Mouse (Mus musculus): ENCODE data around the gene Tmem258. TPM values are rescaled to one million over a fixed set of nuclear protein-coding genes. Genes with fewer than 3 reads are reported as not detected.

Gene Tmem258
- polyA plus RNA-seq, 1 experiment from 2014 or later = 361 TPM

DNA sequence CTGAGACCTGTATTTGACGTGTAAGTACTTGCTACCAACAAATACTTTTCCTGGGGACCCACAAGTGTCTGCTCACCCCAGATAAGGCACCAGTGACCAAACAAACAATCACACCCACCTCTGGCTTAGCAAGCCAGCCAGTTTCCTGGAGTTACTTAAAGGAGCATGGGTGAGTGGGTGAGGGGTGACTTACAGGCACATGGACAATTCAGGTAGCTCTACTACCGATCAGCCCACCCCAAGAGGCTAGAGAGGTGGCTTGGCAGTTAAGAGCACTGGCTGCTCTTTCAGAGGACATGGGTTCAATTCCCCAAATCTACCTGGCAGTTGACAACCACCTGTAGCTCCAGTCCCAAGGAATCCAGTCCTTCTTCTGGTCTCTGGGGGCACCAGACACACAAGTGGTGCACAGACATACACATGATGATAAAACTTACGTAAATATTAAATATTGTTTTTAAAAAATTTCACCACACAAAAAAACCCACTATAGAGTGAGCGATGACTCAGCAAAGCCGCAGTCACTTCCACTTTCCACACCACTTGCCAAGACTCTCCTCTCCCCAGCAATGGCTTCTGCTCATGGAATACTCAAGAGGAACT, 30.6 kb upstream of the Tmem258 start:
- Histone ChIP-seq H3K27me3 (ENCODE audit: low read depth, poor library complexity, severe bottlenecking) (no peaks in the 10 kb centered on the region), H3K27ac (replicated peaks) (peak overlapping the region; percentile 49; the same call in 1 of the 2 replicates), H3K9me3 (replicated peaks) (peaks cover 4% of the 10 kb centered on the region; the same call in 1 of the 2 replicates), H3K4me3 (no peak overlapping the region), H3K36me3 (no peaks in the 10 kb centered on the region), H3K4me1 (peaks cover 9% of the 10 kb centered on the region)
- WGBS = 88% methylated on average over 5 of the region's 5 CpGs
- DNase-seq (ENCODE audit: low spot score) = no peak

DNA sequence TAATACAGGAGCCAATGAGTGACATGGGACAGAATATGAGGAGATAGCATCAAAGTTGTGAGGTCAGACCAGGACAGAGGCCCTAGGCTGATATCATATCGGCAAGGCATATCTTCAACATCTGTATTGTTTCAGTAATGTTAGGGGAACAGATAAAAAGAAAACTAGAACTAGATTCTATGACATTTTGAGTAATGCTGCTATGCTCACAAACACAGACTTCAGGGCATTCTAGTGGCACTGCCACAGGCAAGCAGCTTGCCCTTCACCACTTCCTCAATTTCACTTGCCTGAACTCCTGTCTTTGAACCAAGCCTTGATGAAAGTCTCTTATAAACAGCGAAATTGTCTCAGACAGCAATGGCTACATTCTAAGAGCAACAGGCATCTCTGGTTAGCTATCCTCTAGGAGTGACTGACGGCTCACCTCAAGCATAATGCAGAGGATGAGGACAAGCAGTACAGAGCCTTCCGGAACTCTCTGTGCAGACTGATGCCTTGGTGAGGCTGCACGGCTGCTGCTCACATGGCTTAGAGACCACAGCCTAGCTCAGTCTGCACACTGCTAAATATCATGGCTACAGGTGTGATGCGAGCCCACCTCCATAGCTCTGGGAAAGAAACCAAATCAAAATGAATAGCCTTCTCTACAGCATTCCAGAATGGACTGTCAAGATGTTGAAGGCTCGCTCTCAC, 29.8 kb upstream of the Tmem258 start:
- no peak overlapping the region for H3K4me3 ChIP-seq
- H3K4me1 ChIP-seq = peaks cover 9% of the 10 kb centered on the region
- H3K36me3 ChIP-seq = no peaks in the 10 kb centered on the region
- no peak overlapping the region for H3K27ac ChIP-seq (replicated peaks)
- 92% methylated on average over 7 of the region's 7 CpGs for WGBS
- H3K27me3 ChIP-seq (ENCODE audit: low read depth, poor library complexity, severe bottlenecking) = no peaks in the 10 kb centered on the region
- H3K9me3 ChIP-seq (replicated peaks) = peaks cover 4% of the 10 kb centered on the region; the same call in 1 of the 2 replicates
- no peak for DNase-seq (ENCODE audit: low spot score)

DNA sequence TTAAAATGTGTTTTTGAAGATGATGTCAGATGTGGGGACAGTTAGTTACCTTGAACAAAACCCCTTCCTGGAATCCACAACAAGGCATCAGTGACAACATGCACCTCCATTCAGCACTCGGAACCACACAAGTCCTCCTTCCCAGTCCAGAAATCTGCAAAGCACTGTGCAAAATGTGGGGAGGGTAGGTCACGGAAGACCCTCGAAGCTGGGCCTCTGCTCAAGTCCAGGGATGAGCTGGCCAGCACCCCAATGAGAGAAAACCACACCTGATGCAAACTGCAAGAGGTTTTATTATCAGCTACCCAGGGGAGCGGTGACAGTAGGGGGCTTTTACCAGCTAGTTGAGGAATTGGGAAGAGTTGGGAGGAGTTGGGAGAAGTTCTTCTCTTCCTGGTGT, 28.9 kb upstream of the Tmem258 start:
- Histone ChIP-seq H3K36me3 (no peaks in the 10 kb centered on the region), H3K27ac (replicated peaks) (no peak overlapping the region), H3K4me1 (peaks cover 5% of the 10 kb centered on the region), H3K27me3 (ENCODE audit: low read depth, poor library complexity, severe bottlenecking) (no peaks in the 10 kb centered on the region), H3K9me3 (replicated peaks) (peaks cover 4% of the 10 kb centered on the region; the same call in 1 of the 2 replicates), H3K4me3 (no peak overlapping the region)
- DNase-seq (ENCODE audit: low spot score) = no peak
- WGBS = 80% methylated on average over 4 of the region's 4 CpGs

GRCm38 (mm10) chr19:10176477-10176876, 27.3 kb upstream of the Tmem258 start:
- Histone ChIP-seq H3K4me1 (peaks cover 5% of the 10 kb centered on the region), H3K9me3 (replicated peaks) (no peaks in the 10 kb centered on the region), H3K27me3 (ENCODE audit: low read depth, poor library complexity, severe bottlenecking) (no peaks in the 10 kb centered on the region), H3K4me3 (no peak overlapping the region), H3K27ac (replicated peaks) (no peak overlapping the region), H3K36me3 (no peaks in the 10 kb centered on the region)
- DNase-seq (ENCODE audit: low spot score) = no peak
- 58% methylated on average over 1 of the region's 1 CpGs for WGBS

- Histone ChIP-seq H3K36me3 (no peaks in the 10 kb centered on the region), H3K4me3 (no peak overlapping the region), H3K9me3 (replicated peaks) (no peaks in the 10 kb centered on the region), H3K4me1 (peaks cover 6% of the 10 kb centered on the region), H3K27me3 (ENCODE audit: low read depth, poor library complexity, severe bottlenecking) (no peaks in the 10 kb centered on the region), H3K27ac (replicated peaks) (no peak overlapping the region)
- DNase-seq (ENCODE audit: low spot score) = no peak
- WGBS = 82% methylated on average over 7 of the region's 7 CpGs
Measured at GRCm38 (mm10) chr19:10176941-10177372, 26.9 kb upstream of the Tmem258 start.

DNA sequence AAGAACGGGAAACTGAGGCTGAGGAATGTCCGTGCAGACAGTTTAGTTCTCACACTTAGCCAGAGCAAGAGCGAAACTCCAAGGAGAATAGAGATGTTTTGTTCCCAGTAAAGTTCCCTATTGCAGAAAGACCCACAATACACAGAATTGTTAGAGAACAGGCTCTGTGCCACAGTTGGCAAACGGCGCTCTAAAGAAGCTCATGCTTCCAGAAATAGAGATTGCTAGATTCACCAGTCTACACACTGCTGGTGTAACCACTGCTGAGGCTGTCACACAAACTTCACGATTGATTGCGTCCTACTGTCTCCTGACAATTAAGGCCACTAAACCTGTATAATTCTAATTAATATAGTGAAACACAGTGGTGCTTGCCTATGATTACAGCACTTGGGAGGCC, 22.6 kb upstream of the Tmem258 start:
- 96% methylated on average over 7 of the region's 7 CpGs for WGBS
- DNase-seq (ENCODE audit: low spot score) = no peak
- H3K9me3 ChIP-seq (replicated peaks) = no peaks in the 10 kb centered on the region
- no peaks in the 10 kb centered on the region for H3K27me3 ChIP-seq (ENCODE audit: low read depth, poor library complexity, severe bottlenecking)
- no peak overlapping the region for H3K4me3 ChIP-seq
- H3K4me1 ChIP-seq = peaks cover 36% of the 10 kb centered on the region
- peaks cover 19% of the 10 kb centered on the region for H3K36me3 ChIP-seq
- H3K27ac ChIP-seq (replicated peaks) = no peak overlapping the region

- peaks cover 34% of the 10 kb centered on the region for H3K4me1 ChIP-seq
- H3K4me3 ChIP-seq = peak overlapping the region; percentile 79
- H3K36me3 ChIP-seq = peaks cover 28% of the 10 kb centered on the region
- peak overlapping the region; percentile 99 for H3K27ac ChIP-seq (replicated peaks)
- DNase-seq (ENCODE audit: low spot score) = no peak
- H3K27me3 ChIP-seq (ENCODE audit: low read depth, poor library complexity, severe bottlenecking) = no peaks in the 10 kb centered on the region
- 40% methylated on average over 7 of the region's 7 CpGs for WGBS
- no peaks in the 10 kb centered on the region for H3K9me3 ChIP-seq (replicated peaks)
Measured at GRCm38 (mm10) chr19:10182142-10182541, 21.7 kb upstream of the Tmem258 start.

DNA sequence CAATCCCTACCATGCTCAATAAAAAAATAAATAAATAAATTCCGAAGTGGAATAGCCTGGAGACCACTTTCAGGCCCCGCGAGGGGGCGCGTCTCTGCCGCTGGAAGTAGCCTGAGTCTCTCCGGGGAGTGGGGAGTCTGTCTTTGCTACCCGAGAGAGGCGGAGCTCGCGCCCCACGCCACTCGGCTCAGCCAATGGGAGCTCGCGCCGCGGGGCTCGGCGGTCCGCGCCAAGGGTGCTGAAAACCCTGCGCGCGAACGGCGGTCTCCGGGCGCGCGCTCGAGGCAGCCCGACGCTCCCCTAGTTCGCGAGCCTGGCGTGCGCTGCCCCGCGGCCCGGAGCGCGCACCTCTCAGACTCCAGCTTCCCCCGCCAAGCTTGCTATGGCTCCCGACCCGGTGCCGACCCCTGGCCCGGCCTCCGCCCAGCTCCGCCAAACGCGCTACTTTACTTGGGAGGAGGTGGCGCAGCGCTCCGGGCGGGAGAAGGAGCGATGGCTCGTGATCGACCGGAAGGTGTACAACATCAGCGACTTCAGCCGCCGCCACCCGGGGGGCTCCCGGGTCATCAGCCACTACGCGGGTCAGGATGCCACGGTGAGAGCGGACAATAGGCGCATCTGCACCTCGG, 21.0 kb upstream of the Tmem258 start, which contains the start of gene Fads1:
Gene Fads1, plus strand, starts transcription at position 219 of the 629 bp plus-strand sequence.
- WGBS = under 1% methylated on average over 70 of the region's 70 CpGs
- Histone ChIP-seq H3K36me3 (peaks cover 35% of the 10 kb centered on the region), H3K27me3 (ENCODE audit: low read depth, poor library complexity, severe bottlenecking) (no peaks in the 10 kb centered on the region), H3K9me3 (replicated peaks) (no peaks in the 10 kb centered on the region), H3K4me3 (peak within 1 kb of the TSS; percentile 79), H3K4me1 (peaks cover 34% of the 10 kb centered on the region), H3K27ac (replicated peaks) (peak within 1 kb of the TSS; percentile 99)
- peak; percentile 94 for DNase-seq (ENCODE audit: low spot score)

GRCm38 (mm10) chr19:10183299-10183983, 20.4 kb upstream of the Tmem258 start:
- no peaks in the 10 kb centered on the region for H3K27me3 ChIP-seq (ENCODE audit: low read depth, poor library complexity, severe bottlenecking)
- no peaks in the 10 kb centered on the region for H3K9me3 ChIP-seq (replicated peaks)
- peak; percentile 77 for DNase-seq (ENCODE audit: low spot score)
- H3K27ac ChIP-seq (replicated peaks) = peak overlapping the region; percentile 99
- 1% methylated on average over 35 of the region's 35 CpGs for WGBS
- H3K36me3 ChIP-seq = peaks cover 41% of the 10 kb centered on the region
- H3K4me3 ChIP-seq = peak overlapping the region; percentile 79
- H3K4me1 ChIP-seq = peaks cover 34% of the 10 kb centered on the region

DNA sequence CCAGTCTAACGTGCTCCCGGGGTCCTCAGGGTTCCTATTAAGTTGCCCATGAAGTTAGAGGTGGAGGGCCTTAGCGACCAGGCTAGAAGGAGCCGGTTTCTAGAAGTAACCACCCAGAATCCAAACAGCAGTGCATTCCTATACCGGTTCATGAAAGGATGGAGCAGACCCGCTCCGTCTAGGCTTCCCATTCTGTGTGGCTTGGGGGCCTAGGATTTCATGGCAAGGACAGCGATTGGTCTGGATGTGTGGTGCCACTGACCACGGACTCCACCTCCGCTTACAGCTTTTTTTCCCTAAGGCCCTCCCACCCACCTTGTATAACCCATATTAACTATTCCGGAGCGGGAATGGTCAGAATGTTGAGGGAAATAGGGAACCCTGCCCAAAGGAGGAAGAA, 19.7 kb upstream of the Tmem258 start:
- peak; percentile 41 for DNase-seq (ENCODE audit: low spot score)
- Histone ChIP-seq H3K9me3 (replicated peaks) (no peaks in the 10 kb centered on the region), H3K4me1 (peaks cover 34% of the 10 kb centered on the region), H3K4me3 (peak overlapping the region; percentile 79), H3K36me3 (peaks cover 48% of the 10 kb centered on the region), H3K27ac (replicated peaks) (peak overlapping the region; percentile 99), H3K27me3 (ENCODE audit: low read depth, poor library complexity, severe bottlenecking) (no peaks in the 10 kb centered on the region)
- 20% methylated on average over 12 of the region's 12 CpGs for WGBS

- WGBS = 94% methylated on average over 3 of the region's 3 CpGs
- Histone ChIP-seq H3K9me3 (replicated peaks) (no peaks in the 10 kb centered on the region), H3K27me3 (ENCODE audit: low read depth, poor library complexity, severe bottlenecking) (no peaks in the 10 kb centered on the region), H3K4me3 (no peak overlapping the region; the same call in 1 of the 2 replicates), H3K4me1 (peaks cover 34% of the 10 kb centered on the region), H3K36me3 (peaks cover 65% of the 10 kb centered on the region), H3K27ac (replicated peaks) (no peak overlapping the region)
- DNase-seq (ENCODE audit: low spot score) = no peak
Measured at GRCm38 (mm10) chr19:10185876-10186275, 17.9 kb upstream of the Tmem258 start.

GRCm38 (mm10) chr19:10186569-10186968, 17.2 kb upstream of the Tmem258 start:
- peaks cover 40% of the 10 kb centered on the region for H3K4me1 ChIP-seq
- H3K27ac ChIP-seq (replicated peaks) = no peak overlapping the region
- H3K9me3 ChIP-seq (replicated peaks) = no peaks in the 10 kb centered on the region
- no peak overlapping the region for H3K4me3 ChIP-seq
- no peaks in the 10 kb centered on the region for H3K27me3 ChIP-seq (ENCODE audit: low read depth, poor library complexity, severe bottlenecking)
- no peak for DNase-seq (ENCODE audit: low spot score)
- WGBS = 94% methylated on average over 8 of the region's 8 CpGs
- peaks cover 72% of the 10 kb centered on the region for H3K36me3 ChIP-seq

All from midbrain, embryonic 10.5 days (tissue).